Mouse (Mus musculus): ENCODE results near the gene Polr2h. TPM values are rescaled to one million over a fixed set of nuclear protein-coding genes. Genes with fewer than 3 reads are reported as not detected.
A peak's percentile ranks its signal among the peaks of the same experiment; 100 is the strongest.

Polr2h gene
- polyA plus RNA-seq, 1 experiment from 2014 or later, result 127 TPM

DNA sequence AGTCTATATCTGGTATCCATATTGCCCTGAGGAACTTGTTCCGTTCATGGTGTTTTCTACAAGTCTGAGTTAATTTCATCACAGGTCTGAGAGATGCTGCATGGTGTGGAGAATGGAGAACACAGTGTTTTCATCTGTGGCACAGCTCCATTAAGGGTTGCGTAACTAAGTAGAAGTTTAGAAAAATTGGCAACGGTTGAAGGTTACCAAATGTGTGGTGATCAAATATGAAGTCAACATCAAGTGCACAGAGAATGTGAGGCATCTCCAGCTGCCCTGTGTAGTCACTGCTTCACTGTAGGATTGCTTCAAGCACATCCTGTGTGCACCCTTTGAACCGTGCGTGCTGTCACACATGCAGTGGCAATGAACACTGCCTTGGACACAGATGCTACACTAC, 38.6 kb downstream of the Polr2h start:
- H3K4me1 ChIP-seq (replicated peaks; ENCODE audit: control insufficient read depth, insufficient read depth, low read length), result no peaks in the 10 kb centered on the region
- H3K4me3 ChIP-seq (ENCODE audit: low read depth, low read length), result no peak overlapping the region
- H3K27ac ChIP-seq (ENCODE audit: low read depth, low read length), result no peak overlapping the region
- WGBS, result 85% methylated on average over 5 of the region's 5 CpGs
- no peak overlapping the region for H3K4me2 ChIP-seq
- no peaks in the 10 kb centered on the region for H3K27me3 ChIP-seq (replicated peaks; ENCODE audit: control insufficient read depth, insufficient read depth, low read length)
- DNase-seq (ENCODE audit: low spot score) (no peak), ATAC-seq (replicated peaks; ENCODE audit: low FRiP score) (no peak)
- no peak overlapping the region for H3K9ac ChIP-seq (ENCODE audit: low read depth, low read length)
- H3K36me3 ChIP-seq (ENCODE audit: control insufficient read depth, insufficient read depth, low read length), result no peaks in the 10 kb centered on the region
- no peaks in the 10 kb centered on the region for H3K9me3 ChIP-seq (ENCODE audit: control insufficient read depth, low read length)

GRCm38 (mm10) chr16:20757385-20757784, 39.9 kb downstream of the Polr2h start:
- no peak overlapping the region for H3K4me3 ChIP-seq (ENCODE audit: low read depth, low read length)
- no peak for DNase-seq (ENCODE audit: low spot score)
- no peaks in the 10 kb centered on the region for H3K9me3 ChIP-seq (ENCODE audit: control insufficient read depth, low read length)
- no peak overlapping the region for H3K9ac ChIP-seq (ENCODE audit: low read depth, low read length)
- no peaks in the 10 kb centered on the region for H3K4me1 ChIP-seq (replicated peaks; ENCODE audit: control insufficient read depth, insufficient read depth, low read length)
- H3K27me3 ChIP-seq (replicated peaks; ENCODE audit: control insufficient read depth, insufficient read depth, low read length), result no peaks in the 10 kb centered on the region
- H3K36me3 ChIP-seq (ENCODE audit: control insufficient read depth, insufficient read depth, low read length), result no peaks in the 10 kb centered on the region
- 65% methylated on average over 1 of the region's 1 CpGs for WGBS
- no peak overlapping the region for H3K4me2 ChIP-seq
- no peak overlapping the region for H3K27ac ChIP-seq (ENCODE audit: low read depth, low read length)
- no peak for ATAC-seq (replicated peaks; ENCODE audit: low FRiP score)

DNA sequence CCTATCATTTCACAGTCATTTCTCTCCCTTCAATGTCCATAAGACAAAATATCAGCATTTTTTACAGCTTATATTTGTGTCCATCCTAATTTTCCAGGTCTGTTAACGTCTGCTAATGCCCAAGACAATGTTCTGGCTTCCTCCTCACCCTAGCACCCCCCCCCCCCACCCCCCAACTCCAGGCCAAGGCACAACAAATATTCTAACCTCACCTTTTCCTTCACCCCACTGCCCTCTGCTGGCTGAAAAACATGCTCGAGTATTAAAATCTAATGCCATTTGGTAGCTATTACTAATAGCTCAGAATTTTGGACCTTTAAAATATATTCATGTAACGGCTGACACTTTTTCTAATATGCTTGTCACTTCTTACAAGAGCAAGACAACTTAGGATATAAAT, 44.2 kb downstream of the Polr2h start:
- no peak for DNase-seq (ENCODE audit: low spot score)
- Histone ChIP-seq H3K9me3 (ENCODE audit: control insufficient read depth, low read length) (no peaks in the 10 kb centered on the region), H3K9ac (ENCODE audit: low read depth, low read length) (no peak overlapping the region), H3K36me3 (ENCODE audit: control insufficient read depth, insufficient read depth, low read length) (no peaks in the 10 kb centered on the region), H3K4me3 (ENCODE audit: low read depth, low read length) (no peak overlapping the region), H3K4me1 (replicated peaks; ENCODE audit: control insufficient read depth, insufficient read depth, low read length) (no peaks in the 10 kb centered on the region), H3K4me2 (no peak overlapping the region), H3K27me3 (replicated peaks; ENCODE audit: control insufficient read depth, insufficient read depth, low read length) (no peaks in the 10 kb centered on the region), H3K27ac (ENCODE audit: low read depth, low read length) (no peak overlapping the region)
- ATAC-seq (replicated peaks; ENCODE audit: low FRiP score), result no peak
- WGBS, result 9% methylated on average over 3 of the region's 3 CpGs

GRCm38 (mm10) chr16:20765244-20765643, 47.8 kb downstream of the Polr2h start:
- ATAC-seq (replicated peaks; ENCODE audit: low FRiP score), result no peak
- Histone ChIP-seq H3K4me1 (replicated peaks; ENCODE audit: control insufficient read depth, insufficient read depth, low read length) (no peaks in the 10 kb centered on the region), H3K4me3 (ENCODE audit: low read depth, low read length) (no peak overlapping the region), H3K9ac (ENCODE audit: low read depth, low read length) (no peak overlapping the region), H3K36me3 (ENCODE audit: control insufficient read depth, insufficient read depth, low read length) (no peaks in the 10 kb centered on the region), H3K4me2 (no peak overlapping the region), H3K9me3 (ENCODE audit: control insufficient read depth, low read length) (no peaks in the 10 kb centered on the region), H3K27me3 (replicated peaks; ENCODE audit: control insufficient read depth, insufficient read depth, low read length) (no peaks in the 10 kb centered on the region), H3K27ac (ENCODE audit: low read depth, low read length) (no peak overlapping the region)
- WGBS, result 42% methylated on average over 9 of the region's 9 CpGs
- peak; percentile 43 for DNase-seq (ENCODE audit: low spot score)

Other genes with a start within 250 kb of the Polr2h start
- gene Eif2b5, start 218.8 kb upstream of the Polr2h start, polyA plus RNA-seq (2014; fragmentation: Nextera tagmentation; extraction: Ambion mirVana), result 125 and 132 TPM in 2 replicates
- gene Dvl3, start 200.7 kb upstream of the Polr2h start, polyA plus RNA-seq (2014; fragmentation: Nextera tagmentation; extraction: Ambion mirVana), result 18.9 and 20.3 TPM in 2 replicates
- 519 and 569 TPM in 2 replicates for gene Ap2m1, start 182.2 kb upstream of the Polr2h start, polyA plus RNA-seq (2014; fragmentation: Nextera tagmentation; extraction: Ambion mirVana)
- gene Abcf3, start 169.1 kb upstream of the Polr2h start, polyA plus RNA-seq (2014; fragmentation: Nextera tagmentation; extraction: Ambion mirVana), result 49.2 and 50.9 TPM in 2 replicates
- gene Vwa5b2, start 128.2 kb upstream of the Polr2h start, polyA plus RNA-seq (2014; fragmentation: Nextera tagmentation; extraction: Ambion mirVana), result 0.58 and 1.1 TPM in 2 replicates
- gene Eef1akmt4, start 106.1 kb upstream of the Polr2h start, polyA plus RNA-seq (2014; fragmentation: Nextera tagmentation; extraction: Ambion mirVana), result 42.7 and 44.6 TPM in 2 replicates
- 0.05 TPM in 1 of 2 replicates, not detected in the other for gene Gm49333, start 106.1 kb upstream of the Polr2h start, polyA plus RNA-seq (2014; fragmentation: Nextera tagmentation; extraction: Ambion mirVana)
- gene Alg3, start 105.9 kb upstream of the Polr2h start, polyA plus RNA-seq (2014; fragmentation: Nextera tagmentation; extraction: Ambion mirVana), result 55.7 and 58.6 TPM in 2 replicates
- gene Camk2n2, start 96.4 kb upstream of the Polr2h start, polyA plus RNA-seq (2014; fragmentation: Nextera tagmentation; extraction: Ambion mirVana), result 0.47 and 0.59 TPM in 2 replicates
- 0.90 and 0.97 TPM in 2 replicates for gene Ece2, start 87.8 kb upstream of the Polr2h start, polyA plus RNA-seq (2014; fragmentation: Nextera tagmentation; extraction: Ambion mirVana)
- gene Psmd2, start 66.0 kb upstream of the Polr2h start, polyA plus RNA-seq (2014; fragmentation: Nextera tagmentation; extraction: Ambion mirVana), result 354 and 386 TPM in 2 replicates
- 185 and 196 TPM in 2 replicates for gene Eif4g1, start 49.4 kb upstream of the Polr2h start, polyA plus RNA-seq (2014; fragmentation: Nextera tagmentation; extraction: Ambion mirVana)
- 2.1 TPM in 2 replicates for gene Fam131a, start 24.4 kb upstream of the Polr2h start, polyA plus RNA-seq (2014; fragmentation: Nextera tagmentation; extraction: Ambion mirVana)
- gene Clcn2, start 81 bp downstream of the Polr2h start, polyA plus RNA-seq (2014; fragmentation: Nextera tagmentation; extraction: Ambion mirVana), result 14.4 and 15.3 TPM in 2 replicates
- gene Chrd, start 15.5 kb downstream of the Polr2h start, polyA plus RNA-seq (2014; fragmentation: Nextera tagmentation; extraction: Ambion mirVana), result 0.77 and 0.93 TPM in 2 replicates
- 4.1 and 4.3 TPM in 2 replicates for gene Thpo, start 16.8 kb downstream of the Polr2h start, polyA plus RNA-seq (2014; fragmentation: Nextera tagmentation; extraction: Ambion mirVana)

Data from liver, embryonic 11.5 days (tissue).